In genomic region chr14:73366278-73366677, GRCm38 (mm10) we compare ENCODE assay signal across 14 mouse cellular contexts.
"Had no signal": no experiment of that assay in that cellular context is flagged by ENCODE, and none has a peak within 500 bp of the region (broad histone marks: within the 10 kb centered on the region; RNA-seq: fewer than 3 reads in every experiment).

No protein-coding gene starts in this region.

- H3K4me1 ChIP-seq: limb, embryonic 12.5 days; neural tube, embryonic 15.5 days had no signal

- H3K9me3 ChIP-seq: limb, embryonic 12.5 days; liver, embryonic 13.5 days; neural tube, embryonic 15.5 days had no signal

- ATAC-seq: liver, postnatal 0 days had no signal

- H3K9ac ChIP-seq: limb, embryonic 12.5 days; liver, embryonic 13.5 days; liver, postnatal 0 days; neural tube, embryonic 15.5 days had no signal

- DNase-seq: kidney, adult 18-20 months; kidney, postnatal 10 days; kidney, postnatal 4 days; liver; liver, embryonic 13.5 days; liver, postnatal 0 days; lung, postnatal 36 days; midbrain, embryonic 14.5 days; retina, postnatal 1 day; right cerebral cortex, postnatal 14 days; thymus, postnatal 36 days had no signal

- H3K4me3 ChIP-seq: limb, embryonic 12.5 days; liver, embryonic 13.5 days; myocyte; neural tube, embryonic 15.5 days had no signal

- H3K27ac ChIP-seq: limb, embryonic 12.5 days; liver, embryonic 13.5 days; neural tube, embryonic 15.5 days had no signal

- H3K4me2 ChIP-seq: limb, embryonic 12.5 days; liver, embryonic 13.5 days; neural tube, embryonic 15.5 days had no signal

- H3K27me3 ChIP-seq: limb, embryonic 12.5 days; liver, embryonic 13.5 days; neural tube, embryonic 15.5 days had no signal
